Mouse (Mus musculus) kidney, adult 18-20 months (tissue): ENCODE measurements around the gene Iqsec3.

Experiments
- DNase-seq: peaks from one replicate; pipeline ENCODE4 v3.0.0; 2021

Gene Iqsec3

GRCm38 (mm10) chr6:121473093-121473821 is at the start of gene Iqsec3:
Gene Iqsec3, minus strand, starts transcription at chr6:121473678.
- peak; percentile 91 for DNase-seq

DNA sequence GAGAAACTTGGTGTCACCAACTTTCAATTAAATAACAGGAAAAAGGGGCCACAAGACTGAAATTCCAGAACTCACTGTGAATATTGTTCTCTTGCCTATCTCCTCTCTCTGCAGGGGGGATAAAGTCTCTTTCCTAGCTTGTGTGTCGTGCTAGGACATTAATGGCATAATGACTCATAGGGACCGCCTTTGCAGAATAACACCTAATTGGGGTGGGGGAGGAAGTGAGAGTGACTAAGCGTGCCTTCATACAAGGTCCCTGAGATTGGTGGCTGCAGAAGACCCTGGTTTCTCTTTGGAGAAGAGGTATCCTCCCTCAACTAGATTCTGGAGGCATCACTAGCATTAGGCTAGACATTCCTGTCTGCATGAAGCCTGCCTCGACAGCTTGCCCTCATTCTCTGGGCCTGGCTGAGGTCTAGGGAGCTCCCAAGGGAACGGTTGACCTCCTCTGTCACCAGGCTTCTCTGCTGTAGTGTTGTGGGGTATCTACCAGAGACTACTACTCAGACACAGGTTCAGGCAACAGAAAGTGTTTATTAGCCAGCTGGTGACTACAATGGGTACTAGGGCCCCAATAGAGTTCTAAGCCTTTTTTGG is 48.7 kb upstream of the Iqsec3 start:
- no peak for DNase-seq

DNA sequence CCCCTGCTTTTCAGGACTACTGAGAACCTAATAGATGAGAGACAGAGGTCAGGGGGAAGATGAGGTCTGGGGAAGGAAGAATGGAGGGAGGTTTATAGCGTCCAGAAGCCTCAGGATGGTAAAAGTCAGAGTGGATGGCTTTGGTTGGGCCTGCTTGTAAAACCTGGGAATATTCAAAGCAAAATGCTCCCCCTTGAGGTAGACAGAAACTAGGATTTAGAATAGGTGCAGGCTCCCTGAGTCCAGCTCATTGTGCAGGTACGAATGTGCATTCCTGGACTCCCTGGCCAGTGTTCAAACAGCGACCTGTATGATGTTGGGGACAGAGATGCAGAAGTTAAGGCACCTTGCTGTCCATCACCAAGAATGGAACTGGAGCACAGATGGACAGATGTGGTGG is 47.6 kb upstream of the Iqsec3 start:
- DNase-seq: no peak

DNA sequence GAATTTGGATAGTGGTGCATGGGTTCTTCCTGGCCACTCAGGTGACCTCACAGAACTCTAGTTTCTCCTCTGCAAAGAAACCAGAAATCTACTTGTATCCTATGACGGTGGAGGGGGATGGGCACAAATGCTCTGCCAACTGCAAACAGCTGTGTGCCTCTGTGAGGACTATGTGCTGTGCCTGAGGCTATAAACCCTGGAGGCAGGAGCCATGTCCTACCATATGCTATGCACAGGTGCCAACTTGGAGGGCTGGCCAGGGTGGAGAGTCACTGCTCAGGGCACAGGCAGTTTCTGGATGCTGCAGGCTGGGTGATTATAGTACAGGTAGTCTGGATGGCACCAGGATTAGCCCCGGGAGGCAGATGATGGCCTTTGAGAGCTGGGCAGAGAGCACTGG is 46.4 kb upstream of the Iqsec3 start:
- no peak for DNase-seq

DNA sequence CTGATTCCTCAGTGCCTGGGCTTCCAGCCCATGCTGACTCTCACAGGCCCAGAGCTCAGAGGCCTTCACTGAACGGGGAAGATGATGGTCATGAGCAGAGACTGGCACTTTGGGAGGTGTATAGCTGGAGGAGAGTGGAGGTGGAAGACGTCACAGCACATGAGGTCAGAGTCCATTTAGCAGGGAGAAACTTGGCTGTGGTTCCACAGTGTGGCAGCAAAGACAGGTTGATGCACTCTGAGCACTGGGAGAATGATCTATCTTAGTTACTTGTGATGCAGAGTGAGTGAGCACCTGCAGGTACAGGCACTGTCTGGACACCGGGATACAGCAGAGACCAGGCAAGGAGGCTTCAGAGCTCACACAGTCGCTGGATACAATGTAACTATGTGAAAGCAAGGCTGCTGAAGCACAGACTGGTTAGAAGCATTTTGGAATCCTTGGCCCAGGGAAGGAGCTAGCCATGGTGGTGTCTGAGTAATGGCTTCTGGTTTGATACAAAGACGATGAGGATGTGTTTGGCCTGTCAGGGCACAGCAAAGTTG is 45.9 kb upstream of the Iqsec3 start:
- peak; percentile 6 for DNase-seq

GRCm38 (mm10) chr6:121517726-121518125 is 44.2 kb upstream of the Iqsec3 start:
- no peak for DNase-seq

DNA sequence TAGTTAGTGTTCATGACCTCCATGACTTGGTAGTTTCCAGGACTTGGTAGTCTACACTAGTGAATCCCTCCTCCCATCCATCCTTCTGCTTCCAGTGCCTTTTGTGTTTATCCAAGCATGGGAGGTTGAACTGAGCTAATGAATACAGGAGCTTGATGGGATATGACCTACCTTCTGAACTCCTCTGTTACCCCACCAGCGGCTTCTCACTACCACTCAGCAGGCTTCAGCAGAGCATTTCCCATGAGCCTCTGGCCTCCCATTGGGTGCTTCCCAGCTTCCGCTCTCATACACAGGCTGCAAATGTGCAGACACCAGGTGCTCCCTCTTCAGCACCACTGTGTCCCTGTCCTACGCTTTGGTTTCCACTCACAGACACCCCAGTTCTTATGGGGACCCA is 36.9 kb upstream of the Iqsec3 start:
- DNase-seq: no peak

DNA sequence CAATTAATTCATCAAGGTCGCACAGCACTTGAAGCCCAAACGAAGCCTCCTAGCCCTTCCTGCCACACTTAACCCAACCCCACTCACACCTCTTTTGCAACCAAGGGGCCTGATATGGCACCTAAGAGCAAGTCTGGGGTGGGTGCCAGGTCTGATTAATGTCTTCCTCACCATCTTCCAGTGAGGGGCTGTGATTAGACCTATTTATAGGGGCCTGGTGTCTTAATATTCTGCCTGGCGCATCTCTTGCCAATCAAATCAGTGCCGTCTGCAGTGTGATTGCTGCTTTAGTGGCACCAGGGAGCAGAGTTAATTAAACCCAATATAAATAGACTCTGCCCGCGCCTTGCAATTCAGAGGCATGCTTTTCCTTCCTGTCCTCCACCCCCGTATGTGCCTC is 36.4 kb upstream of the Iqsec3 start:
- DNase-seq: no peak

- DNase-seq: no peak
Observed at GRCm38 (mm10) chr6:121508266-121508665, 34.8 kb upstream of the Iqsec3 start.

- DNase-seq: no peak
Observed at GRCm38 (mm10) chr6:121501044-121501638, 27.7 kb upstream of the Iqsec3 start.

DNA sequence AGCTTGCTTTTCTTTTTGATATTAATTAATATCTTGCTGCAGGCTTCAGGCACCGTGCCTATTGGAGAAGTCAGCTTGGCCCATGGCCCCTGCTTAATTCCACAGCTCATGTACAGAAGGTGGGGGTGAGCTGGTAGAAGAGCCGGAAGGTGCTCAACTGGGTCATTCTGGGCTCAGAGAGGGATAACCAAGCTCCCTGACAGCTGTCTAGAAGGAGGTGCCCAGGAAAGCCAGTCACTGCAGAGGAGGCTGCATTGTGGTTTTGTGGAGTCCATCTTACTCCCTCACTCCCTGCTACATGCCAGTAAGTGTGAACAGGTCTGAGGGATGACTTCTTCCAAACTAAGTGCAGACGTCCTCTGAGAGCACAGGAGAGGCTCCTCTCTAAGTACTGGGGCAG is 26.4 kb upstream of the Iqsec3 start:
- DNase-seq: no peak

DNA sequence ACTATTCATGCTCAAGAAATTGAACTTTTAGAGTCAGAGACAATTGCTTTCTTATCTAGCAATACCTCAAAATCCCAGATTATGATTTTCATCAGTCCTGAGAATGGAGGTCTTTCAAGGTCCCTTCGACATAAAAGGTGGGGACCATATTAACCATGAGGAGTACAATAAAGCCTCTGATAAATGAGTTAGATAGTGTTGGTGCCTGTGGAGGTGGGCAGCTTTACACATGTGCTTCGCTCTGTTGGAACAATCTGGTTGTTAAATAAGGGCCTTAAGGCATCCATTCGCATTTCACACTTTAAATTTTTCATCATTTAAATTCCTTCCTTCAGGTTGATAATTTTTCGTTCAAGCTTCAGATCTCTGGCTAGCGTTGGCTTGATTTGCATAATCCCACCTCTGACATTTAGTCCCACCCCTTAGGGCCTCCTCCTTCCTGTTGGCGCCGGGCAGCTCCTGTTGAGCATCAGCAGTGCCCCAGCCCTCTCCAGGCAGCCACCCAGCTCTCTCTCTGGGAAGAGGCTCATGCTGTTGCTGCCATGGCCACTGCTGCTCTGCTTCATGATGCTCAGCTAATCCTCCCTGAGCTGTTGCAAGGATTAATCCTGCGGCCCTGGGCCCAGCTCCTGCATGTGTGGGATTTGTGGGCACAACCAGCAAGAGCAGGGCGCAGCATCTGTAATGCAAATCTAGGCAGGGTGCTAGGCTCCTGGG is 25.5 kb upstream of the Iqsec3 start:
- DNase-seq: no peak

GRCm38 (mm10) chr6:121495606-121496005 is 22.1 kb upstream of the Iqsec3 start:
- DNase-seq: no peak

GRCm38 (mm10) chr6:121495026-121495425 is 21.5 kb upstream of the Iqsec3 start:
- no peak for DNase-seq

GRCm38 (mm10) chr6:121494319-121494718 is 20.8 kb upstream of the Iqsec3 start:
- DNase-seq: no peak

- no peak for DNase-seq
Observed at GRCm38 (mm10) chr6:121491339-121491738, 17.9 kb upstream of the Iqsec3 start.

- no peak for DNase-seq
Observed at GRCm38 (mm10) chr6:121472273-121472672, 1.2 kb downstream of the Iqsec3 start.

- peak; percentile 3 for DNase-seq
Observed at GRCm38 (mm10) chr6:121468235-121468634, 5.2 kb downstream of the Iqsec3 start.

DNA sequence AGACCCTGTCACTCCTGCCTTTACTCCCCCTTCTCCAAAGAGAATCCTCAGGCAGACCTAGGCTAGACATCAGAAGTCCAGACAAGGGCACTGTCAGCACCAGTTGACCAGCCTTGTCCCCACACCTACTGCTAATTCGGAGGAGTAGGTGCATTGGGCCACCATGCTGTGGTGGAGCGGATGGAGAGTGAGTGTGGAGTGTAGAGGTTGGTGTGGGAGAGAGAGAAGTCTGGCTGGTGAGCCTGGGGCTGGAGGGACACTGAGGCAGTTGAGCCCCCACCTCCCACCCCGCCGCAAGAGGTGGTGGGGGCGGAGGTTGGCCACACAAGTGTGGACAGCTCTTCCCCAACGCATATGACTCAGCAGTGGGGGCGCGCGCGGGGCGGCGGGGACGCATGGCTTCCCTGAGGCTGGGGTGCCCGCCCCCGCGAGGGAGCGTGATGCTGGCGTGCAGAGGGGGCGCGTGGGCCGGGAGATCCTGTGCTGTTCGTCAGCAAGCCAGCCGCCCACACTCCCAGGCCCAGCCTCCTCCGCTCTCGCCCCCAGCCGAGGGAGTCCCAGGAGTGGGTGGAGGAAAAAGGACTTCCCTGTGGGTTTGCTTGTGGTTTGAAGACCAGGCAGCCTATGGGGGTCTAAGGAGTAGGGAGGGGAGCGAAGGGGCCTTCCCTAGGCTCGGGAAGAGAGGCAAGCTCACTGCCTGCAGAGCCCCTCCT is 10.7 kb downstream of the Iqsec3 start:
- DNase-seq: no peak

- DNase-seq: no peak
Observed at GRCm38 (mm10) chr6:121457381-121457780, 16.1 kb downstream of the Iqsec3 start.

DNA sequence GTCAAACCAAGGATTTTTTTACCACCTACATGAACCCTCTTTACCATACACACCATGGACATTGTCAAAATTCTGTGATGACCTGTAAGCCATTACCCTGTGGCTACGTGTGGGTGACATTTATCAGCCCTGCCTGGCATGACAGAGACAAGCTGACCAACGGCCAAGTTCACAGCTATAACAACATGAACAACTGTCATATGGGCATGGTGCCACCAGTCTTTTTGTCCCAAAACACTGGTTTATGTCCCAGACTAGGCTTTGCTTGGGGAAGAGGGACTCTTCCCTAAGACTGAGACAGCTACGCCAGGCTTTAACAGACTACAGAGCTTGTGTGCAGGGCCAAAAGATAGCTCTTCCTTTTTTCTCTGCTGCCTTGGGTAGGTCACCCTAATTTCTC is 16.8 kb downstream of the Iqsec3 start:
- DNase-seq: no peak
